Comparison of ENCODE assay signal across 30 mouse cellular contexts in the genomic region with DNA sequence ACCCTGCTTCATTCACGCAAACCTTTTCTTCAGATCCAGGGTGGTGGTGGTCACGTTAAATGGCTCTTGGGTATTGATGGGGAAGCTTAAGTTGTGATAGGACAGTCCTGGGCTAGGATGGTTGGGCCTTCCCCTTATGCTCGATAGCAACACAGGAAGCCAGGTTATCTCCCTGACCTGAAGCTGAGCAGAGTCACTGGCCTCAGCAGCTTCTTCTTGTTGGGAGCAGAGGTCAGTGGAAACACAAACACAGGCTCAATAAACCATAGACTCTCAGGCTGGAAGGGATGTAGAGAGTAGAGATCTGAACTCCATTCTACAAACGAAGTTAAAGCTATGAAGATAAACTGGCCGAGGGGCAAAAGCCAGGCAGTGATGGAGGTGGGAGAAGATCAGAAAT. TPM values are rescaled to one million over a fixed set of nuclear protein-coding genes. Genes with fewer than 3 reads are reported as not detected.
DNase-seq lines count a peak whose midpoint lies in the region; ATAC-seq and TF ChIP-seq lines count a peak whose summit lies in the region.
"Had no signal": no experiment of that assay in that cellular context is flagged by ENCODE, and none has a peak within 500 bp of the region (broad histone marks: within the 10 kb centered on the region; RNA-seq: fewer than 3 reads in every experiment).

No protein-coding gene starts in this region.

- no peaks in the 10 kb centered on the region for H3K9me3 ChIP-seq in liver, embryonic 13.5 days (replicated peaks)
- H3K9me3 ChIP-seq in hindbrain, postnatal 0 days (ENCODE audit: low read length), result no peaks in the 10 kb centered on the region
- H3K9me3 ChIP-seq: embryonic facial prominence, embryonic 13.5 days; forebrain, embryonic 12.5 days; heart, embryonic 10.5 days; hindbrain, embryonic 15.5 days; limb, embryonic 15.5 days; midbrain, embryonic 10.5 days; neural tube, embryonic 15.5 days; stomach, embryonic 15.5 days had no signal

- 0 out of 2 replicates have a peak overlapping the region, but pooled peaks have one; percentile 56 for H3K27ac ChIP-seq in liver, embryonic 13.5 days
- no peak overlapping the region for H3K27ac ChIP-seq in hindbrain, postnatal 0 days
- H3K27ac ChIP-seq: embryonic facial prominence, embryonic 13.5 days; forebrain, embryonic 12.5 days; hindbrain, embryonic 15.5 days; left cerebral cortex, adult 2 months; limb, embryonic 15.5 days; midbrain, embryonic 10.5 days; neural tube, embryonic 15.5 days; stomach, embryonic 15.5 days had no signal

- no peaks in the 10 kb centered on the region for H3K36me3 ChIP-seq in liver, embryonic 13.5 days
- H3K36me3 ChIP-seq in hindbrain, postnatal 0 days (ENCODE audit: insufficient read depth, low read length), result no peaks in the 10 kb centered on the region
- H3K36me3 ChIP-seq: embryonic facial prominence, embryonic 13.5 days; forebrain, embryonic 12.5 days; heart, embryonic 10.5 days; hindbrain, embryonic 15.5 days; limb, embryonic 15.5 days; midbrain, embryonic 10.5 days; neural tube, embryonic 15.5 days; stomach, embryonic 15.5 days had no signal

- no peaks in the 10 kb centered on the region for H3K27me3 ChIP-seq in liver, embryonic 13.5 days
- H3K27me3 ChIP-seq in hindbrain, postnatal 0 days (ENCODE audit: insufficient read depth, low read length), result no peaks in the 10 kb centered on the region
- H3K27me3 ChIP-seq: embryonic facial prominence, embryonic 13.5 days; forebrain, embryonic 12.5 days; hindbrain, embryonic 15.5 days; limb, embryonic 15.5 days; neural tube, embryonic 15.5 days; stomach, embryonic 15.5 days had no signal

- peaks cover 13% of the 10 kb centered on the region for H3K4me1 ChIP-seq in liver, embryonic 13.5 days (replicated peaks)
- H3K4me1 ChIP-seq in hindbrain, postnatal 0 days (ENCODE audit: insufficient read depth, low read length), result no peaks in the 10 kb centered on the region
- H3K4me1 ChIP-seq: stomach, embryonic 15.5 days had no signal

- peak; percentile 77 for ATAC-seq in liver, embryonic 13.5 days (ENCODE audit: low read depth)
- ATAC-seq in hindbrain, postnatal 0 days, result no peak
- ATAC-seq: activated CD4-positive, CD25-positive, alpha-beta regulatory T cell, adult 4 months; intestine, postnatal 0 days; lung, postnatal 0 days had no signal

- H3K9ac ChIP-seq in liver, embryonic 13.5 days, result no peak overlapping the region
- H3K9ac ChIP-seq in hindbrain, postnatal 0 days (replicated peaks; ENCODE audit: low read length), result no peak overlapping the region
- H3K9ac ChIP-seq: embryonic facial prominence, embryonic 13.5 days; forebrain, embryonic 12.5 days; hindbrain, embryonic 15.5 days; limb, embryonic 15.5 days; neural tube, embryonic 15.5 days; stomach, embryonic 15.5 days had no signal

- DNase-seq in kidney, adult 9 months, result peak; percentile 36
- DNase-seq in kidney, adult 18-20 months, result no peak
- peak; percentile 31 for DNase-seq in kidney, postnatal 10 days
- peak; percentile 46 for DNase-seq in kidney, postnatal 14 days
- DNase-seq in liver, embryonic 13.5 days, result no peak
- no peak for DNase-seq in hindbrain, postnatal 0 days (ENCODE audit: low spot score)
- DNase-seq in spleen, adult 12 weeks (ENCODE audit: low spot score), result no peak
- DNase-seq: adrenal gland, adult 8-10 months; cerebellum, adult 18-20 months; cerebellum, postnatal 14 days; left cerebral cortex, postnatal 4 days; right cerebral cortex, adult 18-20 months; right cerebral cortex, postnatal 4 days; thymus, adult 2 months had no signal

- H3K4me3 ChIP-seq in liver, embryonic 13.5 days (replicated peaks), result no peak overlapping the region
- no peak overlapping the region for H3K4me3 ChIP-seq in hindbrain, postnatal 0 days (ENCODE audit: low read length)
- H3K4me3 ChIP-seq: embryonic facial prominence, embryonic 13.5 days; erythroblast, embryonic 14.5 days; forebrain, embryonic 12.5 days; heart, embryonic 10.5 days; hindbrain, embryonic 15.5 days; left cerebral cortex, adult 2 months; limb, embryonic 15.5 days; midbrain, embryonic 10.5 days; neural tube, embryonic 15.5 days; stomach, embryonic 15.5 days had no signal

- 37% methylated on average over 5 of the region's 5 CpGs for WGBS in liver, embryonic 13.5 days (ENCODE audit: insufficient replicate concordance)
- 82% methylated on average over 5 of the region's 5 CpGs for WGBS in hindbrain, postnatal 0 days

- H3K4me2 ChIP-seq in liver, embryonic 13.5 days, result no peak overlapping the region
- no peak overlapping the region for H3K4me2 ChIP-seq in hindbrain, postnatal 0 days (ENCODE audit: low read depth, low read length)
- H3K4me2 ChIP-seq: embryonic facial prominence, embryonic 13.5 days; forebrain, embryonic 12.5 days; hindbrain, embryonic 15.5 days; limb, embryonic 15.5 days; neural tube, embryonic 15.5 days; stomach, embryonic 15.5 days had no signal

- no peak for TF ChIP-seq CTCF in hindbrain, postnatal 0 days (IDR thresholded peaks at IDR 0.05; ENCODE audit: low read depth)

RNA-seq across cellular contexts. Expression of a gene that starts 9.5 kb away (rescaled TPM):
- 0.12 and 0.17 TPM in 2 replicates for polyA plus RNA-seq in liver, embryonic 13.5 days (2015; fragmentation: Nextera tagmentation; extraction: Ambion mirVana)
- 0.68 and 1.5 TPM in 2 replicates for total RNA-seq in hindbrain, postnatal 0 days (2014; rRNA removed)
- polyA plus RNA-seq in hindbrain, postnatal 0 days (2015; fragmentation: Nextera tagmentation; extraction: Ambion mirVana), result 2.9 and 3.2 TPM in 2 replicates
- total RNA-seq: hematopoietic stem cell, adult 5-6 weeks; MEL had no signal
- polyA plus RNA-seq: activated CD4-positive, CD25-positive, alpha-beta regulatory T cell, adult 4 months; erythroblast, embryonic 14.5 days; forebrain, embryonic 12.5 days; midbrain, embryonic 10.5 days had no signal

RNA-seq across cellular contexts. Expression of a gene that starts 27.5 kb away (rescaled TPM):
- 0.10 TPM in 2 replicates for polyA plus RNA-seq in liver, embryonic 13.5 days (2015; fragmentation: Nextera tagmentation; extraction: Ambion mirVana)
- 13.7 and 22.2 TPM in 2 replicates for total RNA-seq in hindbrain, postnatal 0 days (2014; rRNA removed)
- 14.2 and 14.6 TPM in 2 replicates for polyA plus RNA-seq in hindbrain, postnatal 0 days (2015; fragmentation: Nextera tagmentation; extraction: Ambion mirVana)
- total RNA-seq: gastrocnemius, adult 8-10 months; hematopoietic stem cell, adult 5-6 weeks; MEL had no signal
- polyA plus RNA-seq: erythroblast, embryonic 14.5 days had no signal

Comparison
In these comparisons a context has a peak if more than half of its experiments do, and no peak if none do; other contexts are left out.
1. DNase-seq: peak in kidney, adult 9 months (single experiment), kidney, postnatal 10 days (single experiment) and kidney, postnatal 14 days (single experiment); none in kidney, adult 18-20 months (single experiment), liver, embryonic 13.5 days (single experiment), hindbrain, postnatal 0 days (single experiment) and spleen, adult 12 weeks (single experiment).
2. RNA of a gene that starts 27.5 kb away (polyA plus RNA-seq): 14.2 to 14.6 TPM in hindbrain, postnatal 0 days; 0.10 TPM in liver, embryonic 13.5 days; every median in the first group is over 10 times any median in the second.